Mouse (Mus musculus): ENCODE measurements around the gene Prr36. TPM values are rescaled to one million over a fixed set of nuclear protein-coding genes. Genes with fewer than 3 reads are reported as not detected.

The Prr36 gene
- polyA plus RNA-seq, 1 experiment from 2014 or later: 37.1 TPM

GRCm38 (mm10) chr8:4252934-4253841, 35.9 kb upstream of the Prr36 start, which contains the start of gene Snapc2:
Gene Snapc2, plus strand, starts transcription at chr8:4253080.
- Histone ChIP-seq H3K4me3 (peak within 1 kb of the TSS; percentile 94), H3K4me1 (peaks cover 52% of the 10 kb centered on the region), H3K9me3 (no peaks in the 10 kb centered on the region), H3K36me3 (peaks cover 32% of the 10 kb centered on the region), H3K4me2 (replicated peaks) (peak within 1 kb of the TSS; percentile 73), H3K9ac (replicated peaks) (peak within 1 kb of the TSS; percentile 90), H3K27ac (replicated peaks) (peak within 1 kb of the TSS; percentile 92), H3K27me3 (peaks cover 14% of the 10 kb centered on the region)
- ATAC-seq (ENCODE audit: low FRiP score, low read depth): peak; percentile 86
- WGBS: under 1% methylated on average over 69 of the region's 69 CpGs

- H3K27ac ChIP-seq (replicated peaks): peak overlapping the region; percentile 92
- H3K4me3 ChIP-seq: peak overlapping the region; percentile 94
- H3K36me3 ChIP-seq: peaks cover 41% of the 10 kb centered on the region
- peak overlapping the region; percentile 90 for H3K9ac ChIP-seq (replicated peaks)
- peaks cover 44% of the 10 kb centered on the region for H3K4me1 ChIP-seq
- peaks cover 20% of the 10 kb centered on the region for H3K27me3 ChIP-seq
- WGBS: 48% methylated on average over 8 of the region's 8 CpGs
- H3K9me3 ChIP-seq: no peaks in the 10 kb centered on the region
- 0 out of 2 replicates have a peak, but pooled peaks have one; percentile 0 for ATAC-seq (ENCODE audit: low FRiP score, low read depth)
- peak overlapping the region; percentile 73 for H3K4me2 ChIP-seq (replicated peaks)
Measured at GRCm38 (mm10) chr8:4252116-4252760, 35.0 kb upstream of the Prr36 start.

DNA sequence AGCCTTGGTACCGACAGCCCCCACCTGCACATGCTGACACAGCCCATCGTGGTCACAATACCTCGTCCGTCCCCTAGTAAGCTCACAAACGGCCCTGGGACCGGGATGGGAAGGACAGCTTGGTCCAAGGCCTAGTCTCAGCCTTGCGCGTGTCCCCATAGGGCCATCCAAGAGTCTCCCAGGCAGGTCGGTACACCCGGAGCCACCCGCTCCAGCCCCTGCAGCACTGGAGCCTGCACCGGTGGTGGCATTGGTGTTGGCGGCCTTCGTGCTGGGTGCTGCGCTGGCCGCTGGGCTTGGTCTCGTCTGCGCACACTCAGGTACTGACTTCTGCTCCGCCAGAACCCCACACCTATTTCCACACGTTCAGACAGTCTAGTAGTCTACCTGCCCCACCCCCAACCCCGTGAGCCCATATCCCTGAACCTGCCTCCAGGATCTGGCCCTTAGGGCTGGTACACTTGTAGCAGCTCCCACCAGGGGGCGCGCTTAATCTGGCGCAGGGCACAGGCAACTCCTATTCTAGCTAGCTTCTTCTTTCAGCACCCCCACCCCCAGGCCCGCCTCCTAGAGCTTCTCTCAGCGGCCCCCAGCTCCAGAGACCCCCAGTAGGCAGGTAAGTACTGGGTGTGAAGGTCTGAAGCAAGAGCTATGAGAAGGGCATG, 33.2 kb upstream of the Prr36 start:
- Histone ChIP-seq H3K27me3 (peaks cover 20% of the 10 kb centered on the region), H3K27ac (replicated peaks) (no peak overlapping the region), H3K36me3 (peaks cover 44% of the 10 kb centered on the region), H3K4me1 (peaks cover 35% of the 10 kb centered on the region), H3K4me3 (no peak overlapping the region), H3K4me2 (replicated peaks) (no peak overlapping the region), H3K9ac (replicated peaks) (no peak overlapping the region), H3K9me3 (no peaks in the 10 kb centered on the region)
- ATAC-seq (ENCODE audit: low FRiP score, low read depth): peak; percentile 24; the same call in 1 of the 2 replicates
- WGBS: 31% methylated on average over 26 of the region's 26 CpGs

DNA sequence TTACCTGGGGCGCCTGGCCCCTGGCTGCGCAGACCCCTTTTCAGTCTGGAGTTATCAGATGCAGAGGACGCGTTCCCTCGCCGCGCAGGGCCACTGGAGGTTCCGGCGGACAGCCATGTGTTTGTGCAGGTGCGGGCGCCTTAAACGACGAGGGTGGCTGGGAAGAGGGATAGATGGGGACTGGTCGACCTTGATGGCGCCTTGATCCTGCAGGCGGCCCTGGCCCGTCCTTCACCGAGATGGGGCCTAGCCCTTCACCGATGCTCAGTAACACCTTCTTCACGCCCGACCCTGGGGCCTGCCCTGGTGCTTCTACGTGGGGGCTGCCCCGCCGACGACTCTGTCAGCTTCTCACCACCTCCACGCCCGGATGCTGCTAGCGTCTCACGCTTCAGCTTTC, 32.0 kb upstream of the Prr36 start:
- no peaks in the 10 kb centered on the region for H3K9me3 ChIP-seq
- WGBS: 12% methylated on average over 29 of the region's 29 CpGs
- H3K27ac ChIP-seq (replicated peaks): no peak overlapping the region
- H3K36me3 ChIP-seq: peaks cover 49% of the 10 kb centered on the region
- H3K4me3 ChIP-seq: no peak overlapping the region
- H3K27me3 ChIP-seq: peaks cover 20% of the 10 kb centered on the region
- no peak for ATAC-seq (ENCODE audit: low FRiP score, low read depth)
- 0 out of 2 replicates have a peak overlapping the region, but pooled peaks have one; percentile 15 for H3K9ac ChIP-seq (replicated peaks)
- peaks cover 31% of the 10 kb centered on the region for H3K4me1 ChIP-seq
- H3K4me2 ChIP-seq (replicated peaks): no peak overlapping the region; the same call in 1 of the 2 replicates

DNA sequence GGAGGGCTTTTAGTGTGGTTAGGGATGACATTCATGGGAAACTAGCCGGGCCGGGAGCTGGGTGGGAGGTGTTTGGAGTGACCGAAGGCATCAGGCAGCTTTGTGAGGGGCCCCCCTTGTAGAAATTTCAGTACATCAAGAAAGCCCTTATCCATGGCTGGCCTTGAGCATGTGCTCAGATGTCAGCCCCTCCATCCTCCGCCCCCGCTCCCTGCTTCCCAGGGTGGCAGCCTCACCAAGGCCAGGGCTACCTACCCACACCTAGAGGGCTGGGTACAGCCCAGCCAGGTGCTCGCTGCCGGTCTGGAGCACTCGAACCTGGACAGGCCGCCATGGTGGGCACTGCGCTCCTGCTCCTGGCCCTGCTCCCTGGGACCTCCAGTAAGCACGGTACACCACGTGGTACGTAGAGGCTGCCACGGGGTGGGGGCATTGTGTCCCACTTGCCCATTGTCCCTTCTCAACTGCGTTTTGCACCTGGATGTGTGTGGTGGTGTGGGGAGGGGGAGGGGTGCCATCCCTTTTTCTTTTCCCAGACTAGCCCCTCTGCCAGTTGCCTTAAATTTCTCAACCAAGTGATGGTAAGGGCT, 30.8 kb upstream of the Prr36 start, which contains the start of gene Tgfbr3l:
TSS of gene Tgfbr3l (plus strand) at position 264 of the 590 bp plus-strand sequence.
- Histone ChIP-seq H3K27me3 (peaks cover 20% of the 10 kb centered on the region), H3K4me2 (replicated peaks) (no peak within 1 kb of the TSS; the same call in 1 of the 2 replicates), H3K36me3 (peaks cover 61% of the 10 kb centered on the region), H3K9ac (replicated peaks) (no peak within 1 kb of the TSS), H3K4me1 (peaks cover 24% of the 10 kb centered on the region), H3K4me3 (no peak within 1 kb of the TSS), H3K27ac (replicated peaks) (no peak within 1 kb of the TSS), H3K9me3 (no peaks in the 10 kb centered on the region)
- WGBS: 80% methylated on average over 15 of the region's 15 CpGs
- ATAC-seq (ENCODE audit: low FRiP score, low read depth): no peak

- H3K27me3 ChIP-seq: peaks cover 20% of the 10 kb centered on the region
- H3K9me3 ChIP-seq: no peaks in the 10 kb centered on the region
- peaks cover 19% of the 10 kb centered on the region for H3K4me1 ChIP-seq
- H3K4me2 ChIP-seq (replicated peaks): no peak overlapping the region
- no peak overlapping the region for H3K4me3 ChIP-seq
- peaks cover 69% of the 10 kb centered on the region for H3K36me3 ChIP-seq
- 91% methylated on average over 8 of the region's 8 CpGs for WGBS
- H3K27ac ChIP-seq (replicated peaks): no peak overlapping the region
- H3K9ac ChIP-seq (replicated peaks): no peak overlapping the region
- ATAC-seq (ENCODE audit: low FRiP score, low read depth): no peak
Measured at GRCm38 (mm10) chr8:4247241-4247640, 30.0 kb upstream of the Prr36 start.

DNA sequence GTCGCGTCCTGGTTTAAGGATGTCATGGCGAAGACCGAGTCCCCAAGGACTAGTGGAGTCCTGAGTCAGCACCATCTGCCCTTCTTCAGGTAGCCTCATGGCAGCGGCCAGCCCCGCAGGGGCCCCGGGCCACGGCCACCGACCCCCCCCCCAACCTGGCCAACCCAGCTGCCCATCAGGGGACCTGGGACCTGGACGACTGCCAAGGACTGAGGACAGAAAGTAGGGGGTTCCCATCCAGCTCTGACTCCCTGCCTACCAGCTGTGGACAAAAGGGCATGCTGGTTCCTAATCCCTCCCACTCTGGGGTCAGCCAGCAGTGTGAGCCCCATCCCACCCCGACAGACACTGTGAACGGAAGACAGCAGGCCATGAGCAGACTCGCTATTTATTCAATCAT, 28.5 kb upstream of the Prr36 start:
- ATAC-seq (ENCODE audit: low FRiP score, low read depth): no peak
- Histone ChIP-seq H3K4me3 (no peak overlapping the region), H3K4me2 (replicated peaks) (no peak overlapping the region), H3K4me1 (peaks cover 23% of the 10 kb centered on the region), H3K36me3 (peaks cover 77% of the 10 kb centered on the region), H3K9me3 (no peaks in the 10 kb centered on the region), H3K27ac (replicated peaks) (no peak overlapping the region), H3K27me3 (peaks cover 20% of the 10 kb centered on the region), H3K9ac (replicated peaks) (no peak overlapping the region)
- 82% methylated on average over 13 of the region's 13 CpGs for WGBS

- H3K36me3 ChIP-seq: peaks cover 77% of the 10 kb centered on the region
- no peak for ATAC-seq (ENCODE audit: low FRiP score, low read depth)
- H3K4me3 ChIP-seq: no peak overlapping the region
- peaks cover 25% of the 10 kb centered on the region for H3K4me1 ChIP-seq
- H3K4me2 ChIP-seq (replicated peaks): no peak overlapping the region
- WGBS: 95% methylated on average over 5 of the region's 5 CpGs
- H3K27me3 ChIP-seq: peaks cover 20% of the 10 kb centered on the region
- H3K9ac ChIP-seq (replicated peaks): no peak overlapping the region
- H3K27ac ChIP-seq (replicated peaks): no peak overlapping the region
- no peaks in the 10 kb centered on the region for H3K9me3 ChIP-seq
Measured at GRCm38 (mm10) chr8:4245061-4245460, 27.8 kb upstream of the Prr36 start.

GRCm38 (mm10) chr8:4239193-4239890, 22.1 kb upstream of the Prr36 start:
- H3K4me1 ChIP-seq: peaks cover 27% of the 10 kb centered on the region
- H3K36me3 ChIP-seq: peaks cover 29% of the 10 kb centered on the region
- H3K27ac ChIP-seq (replicated peaks): peak overlapping the region; percentile 87
- peaks cover 11% of the 10 kb centered on the region; the same call in 1 of the 2 replicates for H3K27me3 ChIP-seq
- no peaks in the 10 kb centered on the region for H3K9me3 ChIP-seq
- H3K4me3 ChIP-seq: peak overlapping the region; percentile 85
- peak; percentile 17 for ATAC-seq (ENCODE audit: low FRiP score, low read depth)
- WGBS: 15% methylated on average over 19 of the region's 19 CpGs
- peak overlapping the region; percentile 81 for H3K4me2 ChIP-seq (replicated peaks)
- H3K9ac ChIP-seq (replicated peaks): peak overlapping the region; percentile 70

DNA sequence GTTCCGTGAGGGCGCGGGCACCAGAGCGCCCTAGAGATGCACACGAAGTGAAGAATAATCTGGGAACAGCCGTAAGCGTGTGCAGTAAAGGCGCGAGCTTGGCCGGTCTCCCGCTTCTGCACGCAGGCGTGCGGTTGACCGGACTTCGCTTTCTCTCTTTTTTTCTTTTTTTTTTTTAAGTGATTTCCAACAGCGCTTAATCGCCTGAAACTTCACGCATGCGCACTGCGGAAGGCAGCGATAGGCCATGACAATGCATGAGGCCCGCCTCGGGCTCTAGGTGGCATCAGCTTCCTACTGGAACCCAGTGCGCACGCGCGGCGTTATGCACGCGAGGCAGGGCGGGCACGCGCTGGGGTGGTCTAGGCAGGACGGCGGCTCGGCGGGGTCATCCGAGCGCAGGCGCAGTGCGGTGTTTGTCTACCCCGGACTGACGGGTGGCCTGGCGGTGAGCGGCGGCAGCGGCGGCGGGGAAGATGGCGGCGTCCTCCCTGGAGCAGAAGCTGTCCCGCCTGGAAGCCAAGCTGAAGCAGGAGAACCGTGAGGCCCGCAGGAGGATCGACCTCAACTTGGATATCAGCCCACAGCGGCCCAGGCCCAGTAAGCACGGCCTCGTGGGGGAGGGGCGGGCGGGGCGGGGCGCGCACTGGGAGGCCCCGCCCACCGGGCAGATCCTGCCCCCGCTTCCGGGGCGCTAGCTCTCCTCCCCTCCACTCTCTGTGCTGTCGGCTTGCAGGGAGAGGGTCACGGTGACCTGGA, 21.4 kb upstream of the Prr36 start, which contains the start of the genes Map2k7 and Gm49320:
TSS of gene Map2k7 (plus strand) at position 307 of the 759 bp plus-strand sequence.
TSS of gene Gm49320 (plus strand) at position 432 of the 759 bp plus-strand sequence.
- peaks cover 11% of the 10 kb centered on the region; the same call in 1 of the 2 replicates for H3K27me3 ChIP-seq
- peak; percentile 94 for ATAC-seq (ENCODE audit: low FRiP score, low read depth)
- under 1% methylated on average over 59 of the region's 71 CpGs for WGBS
- peak within 1 kb of the TSS; percentile 85 for H3K4me3 ChIP-seq
- H3K27ac ChIP-seq (replicated peaks): peak within 1 kb of the TSS; percentile 95
- peak within 1 kb of the TSS; percentile 81 for H3K4me2 ChIP-seq (replicated peaks)
- H3K9me3 ChIP-seq: no peaks in the 10 kb centered on the region
- H3K36me3 ChIP-seq: peaks cover 22% of the 10 kb centered on the region
- H3K9ac ChIP-seq (replicated peaks): peak within 1 kb of the TSS; percentile 73
- H3K4me1 ChIP-seq: peaks cover 27% of the 10 kb centered on the region
